ENCODE assay signal across 17 mouse cellular contexts in genomic region chr5:55439158-55439557, GRCm38 (mm10).
"Had no signal": no experiment of that assay in that cellular context is flagged by ENCODE, and none has a peak within 500 bp of the region (broad histone marks: within the 10 kb centered on the region; RNA-seq: fewer than 3 reads in every experiment).

No protein-coding gene starts in this region.

- ATAC-seq: liver, embryonic 12.5 days had no signal

- H3K27ac ChIP-seq: liver, embryonic 12.5 days; liver, embryonic 14.5 days; midbrain, embryonic 12.5 days; neural tube, embryonic 13.5 days; neural tube, embryonic 15.5 days had no signal

- H3K36me3 ChIP-seq: liver, embryonic 12.5 days; midbrain, embryonic 12.5 days; neural tube, embryonic 13.5 days; neural tube, embryonic 15.5 days had no signal

- H3K4me2 ChIP-seq: liver, embryonic 12.5 days; lung, embryonic 14.5 days; midbrain, embryonic 12.5 days; neural tube, embryonic 13.5 days; neural tube, embryonic 15.5 days had no signal

- H3K9me3 ChIP-seq: liver, embryonic 12.5 days; midbrain, embryonic 12.5 days; neural tube, embryonic 13.5 days; neural tube, embryonic 15.5 days had no signal

- H3K27me3 ChIP-seq: liver, embryonic 12.5 days; midbrain, embryonic 12.5 days; neural tube, embryonic 13.5 days; neural tube, embryonic 15.5 days had no signal

- H3K9ac ChIP-seq: liver, embryonic 12.5 days; liver, embryonic 14.5 days; lung, embryonic 14.5 days; midbrain, embryonic 12.5 days; neural tube, embryonic 13.5 days; neural tube, embryonic 15.5 days had no signal

- DNase-seq: lung, adult 18-20 months; lung, embryonic 14.5 days; lung, postnatal 10 days; lung, postnatal 4 days; right cerebral cortex, adult 18-20 months; right cerebral cortex, postnatal 25 days; right cerebral cortex, postnatal 4 days; spleen, adult 18-20 months; thymus, adult 18-20 months; thymus, postnatal 14 days; thymus, postnatal 36 days had no signal

- H3K4me1 ChIP-seq: liver, embryonic 12.5 days; midbrain, embryonic 12.5 days; neural tube, embryonic 13.5 days; neural tube, embryonic 15.5 days had no signal

- H3K4me3 ChIP-seq: liver, embryonic 12.5 days; midbrain, embryonic 12.5 days; myocyte; neural tube, embryonic 13.5 days; neural tube, embryonic 15.5 days had no signal
